Mouse (Mus musculus): ENCODE data around the gene Tm9sf4. TPM values are rescaled to one million over a fixed set of nuclear protein-coding genes. Genes with fewer than 3 reads are reported as not detected.

The Tm9sf4 gene
- polyA plus RNA-seq (2012; fragmentation: generic; extraction: Trizol), result 43.4 TPM
- long read RNA-seq, experiment 1, transcript Tm9sf4-201 (18 exons, 3,896 nt), result major isoform, 22 of 38 reads
- long read RNA-seq, experiment 1, partial matches to known transcripts, result 8 of 38 reads
- long read RNA-seq, experiment 1, other reads (novel, unspliced or antisense), result 8 of 38 reads
- long read RNA-seq, experiment 2, transcript Tm9sf4-201 (18 exons, 3,896 nt), result major isoform, 125 of 284 reads
- long read RNA-seq, experiment 2, partial matches to known transcripts, result 111 of 284 reads
- long read RNA-seq, experiment 2, other reads (novel, unspliced or antisense), result 48 of 284 reads

DNA sequence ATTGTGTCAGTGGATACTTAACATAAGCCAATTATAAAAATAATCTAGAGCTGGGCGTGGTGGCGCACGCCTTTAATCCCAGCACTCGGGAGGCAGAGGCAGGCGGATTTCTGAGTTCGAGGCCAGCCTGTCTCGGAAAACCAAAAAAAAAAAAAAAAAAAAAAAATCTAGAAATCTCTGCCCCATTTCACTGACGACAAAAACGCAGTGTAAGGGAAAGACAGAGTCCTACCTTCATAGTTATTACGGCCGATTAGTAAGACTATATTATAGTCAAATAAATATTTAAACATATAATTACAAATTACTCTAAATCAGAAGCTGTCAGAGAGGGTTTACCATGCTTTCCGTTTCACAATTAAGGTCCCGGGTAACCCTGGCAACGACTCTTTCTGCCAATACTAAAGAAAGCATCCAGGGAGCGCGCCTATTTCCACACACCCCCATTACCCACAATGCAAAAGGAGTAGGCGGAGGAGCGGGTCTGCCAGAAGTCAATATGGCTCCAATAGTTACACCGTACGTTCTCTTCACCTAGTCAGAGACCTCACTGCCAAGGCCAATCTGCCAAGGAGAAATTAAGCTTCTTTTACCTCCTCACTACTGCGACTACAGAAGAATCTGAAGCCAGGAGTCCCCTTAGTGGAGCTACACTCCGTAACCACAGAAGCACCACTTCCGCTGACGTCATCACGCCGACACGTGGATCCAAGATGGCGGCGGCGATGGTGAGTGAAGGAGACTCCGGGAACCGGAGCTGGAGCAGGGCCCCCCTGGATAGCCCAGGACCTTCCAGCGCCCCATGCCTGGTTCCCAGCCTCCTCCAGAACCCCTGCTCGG, at the start of gene Tm9sf4:
Tm9sf4 (plus strand) TSS at position 460 of the 840 bp plus-strand sequence.
- peaks cover 47% of the 10 kb centered on the region for H3K79me2 ChIP-seq (ENCODE audit: control insufficient read depth, insufficient read depth)
- H3ac ChIP-seq (ENCODE audit: control insufficient read depth, insufficient read length, low read depth), result peak within 1 kb of the TSS; percentile 92
- H3K36me3 ChIP-seq (ENCODE audit: control insufficient read depth, insufficient read depth), result peaks cover 22% of the 10 kb centered on the region
- H3K79me3 ChIP-seq (ENCODE audit: low read depth), result peaks cover 40% of the 10 kb centered on the region
- no peaks in the 10 kb centered on the region for H3K27me3 ChIP-seq (ENCODE audit: control insufficient read depth, insufficient read depth, insufficient read length)
- peak within 1 kb of the TSS; percentile 67 for H3K4me3 ChIP-seq (ENCODE audit: insufficient read depth, poor library complexity, severe bottlenecking)
- TF ChIP-seq MYOG (IDR thresholded peaks at IDR 0.05; ENCODE audit: control insufficient read depth, extremely low read depth, insufficient read length), result no peak
- peak; percentile 80 for TF ChIP-seq USF1 (IDR thresholded peaks at IDR 0.05; ENCODE audit: low read depth)
- peak; percentile 82 for TF ChIP-seq CEBPB (IDR thresholded peaks at IDR 0.05; ENCODE audit: low read depth)
- TF ChIP-seq MYOD1 (IDR thresholded peaks at IDR 0.05; ENCODE audit: control insufficient read depth, insufficient read length, low read depth), result no peak
- no peak for TF ChIP-seq FOSL1 (IDR thresholded peaks at IDR 0.05; ENCODE audit: insufficient read depth, low read length, poor library complexity, severe bottlenecking)
- no peak for TF ChIP-seq CTCF (IDR thresholded peaks at IDR 0.05; ENCODE audit: control insufficient read depth, insufficient read depth, insufficient read length)
- peak; percentile 75 for TF ChIP-seq MAX (IDR thresholded peaks at IDR 0.05)

DNA sequence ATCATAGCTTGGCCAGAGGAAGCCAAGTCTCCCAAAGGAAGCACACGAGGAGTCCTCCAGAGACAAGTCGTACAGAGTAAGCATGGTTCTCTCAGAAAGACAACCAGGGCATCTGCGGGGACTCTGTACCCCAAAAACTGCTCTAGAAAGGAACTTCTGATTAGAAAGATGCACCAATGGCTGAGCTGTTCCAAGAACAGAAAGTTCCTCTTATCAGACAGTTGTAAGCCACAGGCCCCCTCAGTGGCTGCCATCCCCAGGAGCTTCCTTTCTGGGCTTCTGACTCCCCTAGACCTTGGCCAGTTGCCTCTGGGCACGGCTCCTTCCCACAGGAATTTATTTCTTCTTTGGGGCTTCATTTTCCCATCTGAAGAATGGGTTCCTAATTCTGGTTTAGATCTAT, 45.4 kb upstream of the Tm9sf4 start:
- Histone ChIP-seq H3K79me2 (ENCODE audit: control insufficient read depth, insufficient read depth) (no peaks in the 10 kb centered on the region), H3K27me3 (ENCODE audit: control insufficient read depth, insufficient read depth, insufficient read length) (peaks cover 9% of the 10 kb centered on the region), H3K4me3 (ENCODE audit: insufficient read depth, poor library complexity, severe bottlenecking) (no peak overlapping the region), H3K79me3 (ENCODE audit: low read depth) (no peaks in the 10 kb centered on the region), H3K36me3 (ENCODE audit: control insufficient read depth, insufficient read depth) (no peaks in the 10 kb centered on the region), H3ac (ENCODE audit: control insufficient read depth, insufficient read length, low read depth) (no peak overlapping the region)
- TF ChIP-seq MYOG (IDR thresholded peaks at IDR 0.05; ENCODE audit: control insufficient read depth, extremely low read depth, insufficient read length) (no peak), USF1 (IDR thresholded peaks at IDR 0.05; ENCODE audit: low read depth) (no peak), CEBPB (IDR thresholded peaks at IDR 0.05; ENCODE audit: low read depth) (no peak), CTCF (IDR thresholded peaks at IDR 0.05; ENCODE audit: control insufficient read depth, insufficient read depth, insufficient read length) (no peak), MYOD1 (IDR thresholded peaks at IDR 0.05; ENCODE audit: control insufficient read depth, insufficient read length, low read depth) (no peak), FOSL1 (IDR thresholded peaks at IDR 0.05; ENCODE audit: insufficient read depth, low read length, poor library complexity, severe bottlenecking) (no peak), MAX (IDR thresholded peaks at IDR 0.05) (no peak)

DNA sequence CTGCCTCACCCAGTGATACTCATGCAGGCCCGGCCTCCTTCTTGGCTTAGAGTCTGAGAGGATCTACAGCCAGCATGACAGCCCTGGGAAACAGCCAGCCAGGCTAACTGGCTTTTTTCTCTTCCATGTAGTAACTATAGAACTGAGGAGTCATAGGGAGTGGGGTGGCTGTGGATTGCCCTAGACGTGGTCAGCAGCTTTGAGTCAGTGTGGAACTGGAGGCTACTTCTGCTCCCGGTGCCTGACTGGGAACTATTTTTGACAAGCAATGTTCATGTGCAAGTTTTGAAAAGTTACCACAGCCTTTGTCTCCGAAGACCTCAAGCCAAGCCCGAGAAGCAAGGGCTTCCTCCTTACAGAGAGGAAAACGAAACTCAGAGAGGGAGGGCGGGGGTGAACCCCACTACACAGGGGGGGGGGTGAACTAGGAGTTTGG, 44.0 kb upstream of the Tm9sf4 start:
- H3K4me3 ChIP-seq (ENCODE audit: insufficient read depth, poor library complexity, severe bottlenecking), result no peak overlapping the region
- no peak overlapping the region for H3ac ChIP-seq (ENCODE audit: control insufficient read depth, insufficient read length, low read depth)
- H3K27me3 ChIP-seq (ENCODE audit: control insufficient read depth, insufficient read depth, insufficient read length), result peaks cover 9% of the 10 kb centered on the region
- no peaks in the 10 kb centered on the region for H3K79me2 ChIP-seq (ENCODE audit: control insufficient read depth, insufficient read depth)
- TF ChIP-seq MAX (IDR thresholded peaks at IDR 0.05) (no peak), CEBPB (IDR thresholded peaks at IDR 0.05; ENCODE audit: low read depth) (no peak), MYOG (IDR thresholded peaks at IDR 0.05; ENCODE audit: control insufficient read depth, extremely low read depth, insufficient read length) (no peak), CTCF (IDR thresholded peaks at IDR 0.05; ENCODE audit: control insufficient read depth, insufficient read depth, insufficient read length) (no peak)
- no peaks in the 10 kb centered on the region for H3K36me3 ChIP-seq (ENCODE audit: control insufficient read depth, insufficient read depth)
- no peaks in the 10 kb centered on the region for H3K79me3 ChIP-seq (ENCODE audit: low read depth)

DNA sequence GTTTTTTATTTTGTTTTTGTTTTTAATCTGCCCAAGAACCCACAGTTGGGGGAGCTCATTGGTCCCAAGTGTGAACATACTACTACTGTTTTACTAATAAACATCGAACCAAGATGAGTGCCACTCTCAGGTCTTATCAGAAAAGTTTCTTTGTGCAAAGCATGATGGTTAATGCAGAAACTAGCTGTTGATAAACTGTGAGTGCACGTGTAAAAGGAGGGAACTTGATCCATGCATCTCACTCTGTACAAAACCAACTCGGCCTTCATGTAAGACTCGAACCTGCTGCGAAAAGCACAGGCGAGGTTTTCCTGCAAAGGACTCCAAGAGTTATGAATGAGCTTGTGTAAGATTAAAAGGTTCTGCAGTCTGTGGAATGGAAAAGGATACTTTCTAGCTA, 41.6 kb upstream of the Tm9sf4 start:
- H3K27me3 ChIP-seq (ENCODE audit: control insufficient read depth, insufficient read depth, insufficient read length), result no peaks in the 10 kb centered on the region
- TF ChIP-seq MYOG (IDR thresholded peaks at IDR 0.05; ENCODE audit: control insufficient read depth, extremely low read depth, insufficient read length) (no peak), CTCF (IDR thresholded peaks at IDR 0.05; ENCODE audit: control insufficient read depth, insufficient read depth, insufficient read length) (no peak), MAX (IDR thresholded peaks at IDR 0.05) (no peak), USF1 (IDR thresholded peaks at IDR 0.05; ENCODE audit: low read depth) (no peak), FOSL1 (IDR thresholded peaks at IDR 0.05; ENCODE audit: insufficient read depth, low read length, poor library complexity, severe bottlenecking) (no peak), CEBPB (IDR thresholded peaks at IDR 0.05; ENCODE audit: low read depth) (no peak), MYOD1 (IDR thresholded peaks at IDR 0.05; ENCODE audit: control insufficient read depth, insufficient read length, low read depth) (no peak)
- no peak overlapping the region for H3ac ChIP-seq (ENCODE audit: control insufficient read depth, insufficient read length, low read depth)
- no peak overlapping the region for H3K4me3 ChIP-seq (ENCODE audit: insufficient read depth, poor library complexity, severe bottlenecking)
- H3K79me2 ChIP-seq (ENCODE audit: control insufficient read depth, insufficient read depth), result no peaks in the 10 kb centered on the region
- no peaks in the 10 kb centered on the region for H3K36me3 ChIP-seq (ENCODE audit: control insufficient read depth, insufficient read depth)
- H3K79me3 ChIP-seq (ENCODE audit: low read depth), result no peaks in the 10 kb centered on the region

DNA sequence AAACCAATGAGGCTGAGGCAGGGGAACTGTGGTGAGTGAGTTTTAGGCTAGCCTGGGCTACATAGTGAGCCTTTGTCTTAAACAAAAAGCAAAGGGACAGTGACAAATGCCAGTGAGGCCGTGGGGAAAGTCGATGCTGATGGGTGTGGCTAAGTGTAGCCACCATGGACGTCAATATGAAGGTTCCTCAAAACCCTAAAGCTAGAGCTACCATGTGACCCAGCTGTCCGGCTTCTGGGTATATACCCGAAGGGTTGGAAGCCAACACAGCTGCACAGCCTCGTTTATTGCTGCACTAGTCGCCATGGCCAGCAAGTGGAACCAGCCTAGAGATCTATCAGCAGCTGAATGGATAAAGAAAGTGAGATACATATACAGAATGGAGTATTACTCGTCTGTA, 41.0 kb upstream of the Tm9sf4 start:
- H3K36me3 ChIP-seq (ENCODE audit: control insufficient read depth, insufficient read depth), result no peaks in the 10 kb centered on the region
- TF ChIP-seq USF1 (IDR thresholded peaks at IDR 0.05; ENCODE audit: low read depth) (no peak), CTCF (IDR thresholded peaks at IDR 0.05; ENCODE audit: control insufficient read depth, insufficient read depth, insufficient read length) (no peak), CEBPB (IDR thresholded peaks at IDR 0.05; ENCODE audit: low read depth) (no peak), MYOG (IDR thresholded peaks at IDR 0.05; ENCODE audit: control insufficient read depth, extremely low read depth, insufficient read length) (no peak), MYOD1 (IDR thresholded peaks at IDR 0.05; ENCODE audit: control insufficient read depth, insufficient read length, low read depth) (no peak), FOSL1 (IDR thresholded peaks at IDR 0.05; ENCODE audit: insufficient read depth, low read length, poor library complexity, severe bottlenecking) (no peak), MAX (IDR thresholded peaks at IDR 0.05) (no peak)
- no peaks in the 10 kb centered on the region for H3K27me3 ChIP-seq (ENCODE audit: control insufficient read depth, insufficient read depth, insufficient read length)
- no peak overlapping the region for H3K4me3 ChIP-seq (ENCODE audit: insufficient read depth, poor library complexity, severe bottlenecking)
- no peaks in the 10 kb centered on the region for H3K79me2 ChIP-seq (ENCODE audit: control insufficient read depth, insufficient read depth)
- H3ac ChIP-seq (ENCODE audit: control insufficient read depth, insufficient read length, low read depth), result no peak overlapping the region
- H3K79me3 ChIP-seq (ENCODE audit: low read depth), result no peaks in the 10 kb centered on the region
